Mouse (Mus musculus) midbrain, embryonic 10.5 days (tissue): ENCODE measurements around the gene Epc2. TPM values are rescaled to one million over a fixed set of nuclear protein-coding genes. Genes with fewer than 3 reads are reported as not detected.
"Not testable (repeated sequence)": the region's sequence is repeated elsewhere in the genome, so short reads cannot be mapped to it uniquely, and the experiment has no call there.

ENCODE experiments used
- DNase-seq: peaks from one replicate; pipeline ENCODE4 v3.0.0-alpha.2; 2017; ENCODE audit warnings: low spot score
- H3K27ac ChIP-seq: fragments of 300-500 bp; sonication (generic); replicated peaks from 2 replicates; pipeline ENCODE4 v1.5.1; 2016; ENCODE audit warnings: mild to moderate bottlenecking
- H3K27me3 ChIP-seq: fragments of 300-500 bp; sonication (generic); 2 replicates; pipeline ENCODE4 v1.6.1; 2016; ENCODE audit warnings: low read depth, mild to moderate bottlenecking; ENCODE audit not compliant: poor library complexity, severe bottlenecking
- H3K36me3 ChIP-seq: fragments of 300-500 bp; sonication (generic); 2 replicates; pipeline ENCODE4 v1.6.1; 2016; ENCODE audit warnings: mild to moderate bottlenecking, moderate library complexity
- H3K4me1 ChIP-seq: fragments of 300-500 bp; sonication (generic); 2 replicates; pipeline ENCODE4 v1.6.1; 2016
- H3K4me3 ChIP-seq: fragments of 300-500 bp; sonication (generic); 2 replicates; pipeline ENCODE4 v1.5.1; 2016; ENCODE audit warnings: mild to moderate bottlenecking, moderate library complexity
- H3K9me3 ChIP-seq: fragments of 300-500 bp; sonication (generic); replicated peaks from 2 replicates; pipeline ENCODE4 v1.6.1; 2016; ENCODE audit warnings: mild to moderate bottlenecking
- WGBS: fragments of 180-500 bp; shearing (Covaris S2); methylation state at CpG from one replicate; pipeline ENCODE4 v1.1.7; 2016; 5-methylcytosine and 5-hydroxymethylcytosine counted together
- polyA plus RNA-seq: library from polyadenylated mRNA; unstranded; fragments of >200 nt; fragmentation: Nextera tagmentation; extraction: Ambion mirVana; gene quantifications from 2 replicates; pipeline ENCODE4 v1.2.1, GENCODE M21; 2016

The Epc2 gene
- polyA plus RNA-seq, 1 experiment from 2014 or later: 6.1 TPM

GRCm38 (mm10) chr2:49501435-49501834, 50.1 kb downstream of the Epc2 start:
- H3K27me3 ChIP-seq: no peaks in the 10 kb centered on the region
- no peaks in the 10 kb centered on the region for H3K9me3 ChIP-seq
- H3K4me3 ChIP-seq: no peak overlapping the region
- H3K27ac ChIP-seq: no peak overlapping the region
- WGBS: 74% methylated on average over 4 of the region's 4 CpGs
- H3K36me3 ChIP-seq: no peaks in the 10 kb centered on the region
- H3K4me1 ChIP-seq: no peaks in the 10 kb centered on the region
- no peak for DNase-seq

GRCm38 (mm10) chr2:49503596-49503995, 52.3 kb downstream of the Epc2 start:
- no peak for DNase-seq
- no peaks in the 10 kb centered on the region for H3K36me3 ChIP-seq
- no peaks in the 10 kb centered on the region for H3K4me1 ChIP-seq
- 67% methylated on average over 3 of the region's 3 CpGs for WGBS
- H3K27ac ChIP-seq: no peak overlapping the region
- no peaks in the 10 kb centered on the region for H3K9me3 ChIP-seq
- no peaks in the 10 kb centered on the region for H3K27me3 ChIP-seq
- H3K4me3 ChIP-seq: no peak overlapping the region

- not testable (repeated sequence) for H3K4me3 ChIP-seq, H3K27ac ChIP-seq, H3K27me3 ChIP-seq, H3K36me3 ChIP-seq, H3K4me1 ChIP-seq, H3K9me3 ChIP-seq, DNase-seq
- 88% methylated on average over 1 of the region's 1 CpGs for WGBS
Observed at GRCm38 (mm10) chr2:49505151-49505550, 53.9 kb downstream of the Epc2 start.

- Histone ChIP-seq H3K4me3 (no peak overlapping the region), H3K9me3 (no peaks in the 10 kb centered on the region), H3K4me1 (no peaks in the 10 kb centered on the region), H3K36me3 (no peaks in the 10 kb centered on the region), H3K27me3 (no peaks in the 10 kb centered on the region), H3K27ac (no peak overlapping the region)
- 54% methylated on average over 1 of the region's 1 CpGs for WGBS
- no peak for DNase-seq
Observed at GRCm38 (mm10) chr2:49510832-49511231, 59.5 kb downstream of the Epc2 start.

GRCm38 (mm10) chr2:49516011-49516410, 64.7 kb downstream of the Epc2 start:
- Histone ChIP-seq H3K27ac (no peak overlapping the region), H3K4me3 (no peak overlapping the region), H3K27me3 (no peaks in the 10 kb centered on the region), H3K9me3 (no peaks in the 10 kb centered on the region), H3K36me3 (0 out of 2 replicates have a peak, but pooled peaks cover 5% of the 10 kb centered on the region), H3K4me1 (no peaks in the 10 kb centered on the region)
- 85% methylated on average over 2 of the region's 2 CpGs for WGBS
- DNase-seq: no peak

- Histone ChIP-seq H3K4me3 (no peak overlapping the region), H3K27ac (no peak overlapping the region), H3K36me3 (peaks cover 27% of the 10 kb centered on the region; the same call in 1 of the 2 replicates), H3K9me3 (no peaks in the 10 kb centered on the region), H3K27me3 (no peaks in the 10 kb centered on the region), H3K4me1 (no peaks in the 10 kb centered on the region)
- DNase-seq: no peak
- 88% methylated on average over 2 of the region's 2 CpGs for WGBS
Observed at GRCm38 (mm10) chr2:49520409-49520808, 69.1 kb downstream of the Epc2 start.

GRCm38 (mm10) chr2:49520989-49521388, 69.7 kb downstream of the Epc2 start:
- H3K27ac ChIP-seq: no peak overlapping the region
- WGBS: 82% methylated on average over 1 of the region's 1 CpGs
- peaks cover 27% of the 10 kb centered on the region; the same call in 1 of the 2 replicates for H3K36me3 ChIP-seq
- no peaks in the 10 kb centered on the region for H3K4me1 ChIP-seq
- H3K4me3 ChIP-seq: no peak overlapping the region
- DNase-seq: no peak
- no peaks in the 10 kb centered on the region for H3K27me3 ChIP-seq
- no peaks in the 10 kb centered on the region for H3K9me3 ChIP-seq

GRCm38 (mm10) chr2:49521564-49521963, 70.3 kb downstream of the Epc2 start:
- no peaks in the 10 kb centered on the region for H3K27me3 ChIP-seq
- 85% methylated on average over 2 of the region's 2 CpGs for WGBS
- DNase-seq: no peak
- H3K36me3 ChIP-seq: peaks cover 27% of the 10 kb centered on the region; the same call in 1 of the 2 replicates
- H3K4me1 ChIP-seq: no peaks in the 10 kb centered on the region
- no peak overlapping the region for H3K4me3 ChIP-seq
- no peaks in the 10 kb centered on the region for H3K9me3 ChIP-seq
- H3K27ac ChIP-seq: no peak overlapping the region

GRCm38 (mm10) chr2:49522578-49522977, 71.3 kb downstream of the Epc2 start:
- WGBS: 80% methylated on average over 4 of the region's 4 CpGs
- Histone ChIP-seq H3K4me3 (no peak overlapping the region), H3K27ac (no peak overlapping the region), H3K36me3 (peaks cover 23% of the 10 kb centered on the region; the same call in 1 of the 2 replicates), H3K9me3 (no peaks in the 10 kb centered on the region), H3K4me1 (no peaks in the 10 kb centered on the region), H3K27me3 (no peaks in the 10 kb centered on the region)
- no peak for DNase-seq

- Histone ChIP-seq H3K4me1 (no peaks in the 10 kb centered on the region), H3K27me3 (no peaks in the 10 kb centered on the region), H3K36me3 (peaks cover 43% of the 10 kb centered on the region), H3K4me3 (no peak overlapping the region), H3K9me3 (no peaks in the 10 kb centered on the region), H3K27ac (no peak overlapping the region)
- WGBS: 93% methylated on average over 6 of the region's 6 CpGs
- DNase-seq: no peak
Observed at GRCm38 (mm10) chr2:49537147-49537546, 85.9 kb downstream of the Epc2 start.

GRCm38 (mm10) chr2:49538056-49538455, 86.8 kb downstream of the Epc2 start:
- Histone ChIP-seq H3K27ac (no peak overlapping the region), H3K4me3 (no peak overlapping the region), H3K9me3 (no peaks in the 10 kb centered on the region), H3K36me3 (peaks cover 43% of the 10 kb centered on the region), H3K4me1 (no peaks in the 10 kb centered on the region), H3K27me3 (no peaks in the 10 kb centered on the region)
- WGBS: 80% methylated on average over 2 of the region's 2 CpGs
- no peak for DNase-seq

GRCm38 (mm10) chr2:49539745-49540144, 88.5 kb downstream of the Epc2 start:
- no peaks in the 10 kb centered on the region for H3K27me3 ChIP-seq
- no peaks in the 10 kb centered on the region for H3K9me3 ChIP-seq
- no peak overlapping the region for H3K27ac ChIP-seq
- H3K4me3 ChIP-seq: no peak overlapping the region
- H3K36me3 ChIP-seq: peaks cover 38% of the 10 kb centered on the region
- DNase-seq: no peak
- no peaks in the 10 kb centered on the region for H3K4me1 ChIP-seq
- WGBS: 92% methylated on average over 2 of the region's 2 CpGs

- Histone ChIP-seq H3K4me3 (no peak overlapping the region), H3K36me3 (peaks cover 72% of the 10 kb centered on the region), H3K27ac (no peak overlapping the region), H3K4me1 (no peaks in the 10 kb centered on the region), H3K9me3 (no peaks in the 10 kb centered on the region; the same call in 1 of the 2 replicates), H3K27me3 (no peaks in the 10 kb centered on the region)
- 69% methylated on average over 5 of the region's 5 CpGs for WGBS
- DNase-seq: no peak
Observed at GRCm38 (mm10) chr2:49547813-49548212, 96.5 kb downstream of the Epc2 start.

- H3K27me3 ChIP-seq: no peaks in the 10 kb centered on the region
- H3K36me3 ChIP-seq: peaks cover 78% of the 10 kb centered on the region
- DNase-seq: no peak
- WGBS: 87% methylated on average over 5 of the region's 5 CpGs
- H3K9me3 ChIP-seq: no peaks in the 10 kb centered on the region; the same call in 1 of the 2 replicates
- no peak overlapping the region for H3K4me3 ChIP-seq
- no peak overlapping the region for H3K27ac ChIP-seq
- no peaks in the 10 kb centered on the region for H3K4me1 ChIP-seq
Observed at GRCm38 (mm10) chr2:49548492-49548891, 97.2 kb downstream of the Epc2 start.
